Mouse (Mus musculus) gonadal fat pad, adult 2 months (tissue): Measurements from ENCODE around the gene Galk2. TPM values are rescaled to one million over a fixed set of nuclear protein-coding genes. Genes with fewer than 3 reads are reported as not detected.

Source experiments
- DNase-seq: peaks from one replicate; pipeline ENCODE4 v3.0.0-alpha.2; 2012; ENCODE audit warnings: low read depth
- polyA plus RNA-seq: library from polyadenylated mRNA; depleted of rRNA; stranded (reverse); fragments of >200 nt; gene quantifications from 2 replicates; pipeline ENCODE4 v1.2.3, GENCODE M21; 2012; rRNA removed

The Galk2 gene
- polyA plus RNA-seq, 1 experiment: 29.7 TPM

- no peak for DNase-seq
These were observed 84.4 kb downstream of the Galk2 start for GRCm38 (mm10) chr2:125943301-125943700.

- no peak for DNase-seq
These were observed 89.3 kb downstream of the Galk2 start for GRCm38 (mm10) chr2:125948195-125948594.

GRCm38 (mm10) chr2:125968811-125969210 is 109.9 kb downstream of the Galk2 start:
- no peak for DNase-seq

- DNase-seq: no peak
These were observed 114.3 kb downstream of the Galk2 start for GRCm38 (mm10) chr2:125973207-125973606.

- DNase-seq: no peak
These were observed 116.3 kb downstream of the Galk2 start for GRCm38 (mm10) chr2:125975206-125975605.

GRCm38 (mm10) chr2:125975808-125976345 is 117.0 kb downstream of the Galk2 start:
- no peak for DNase-seq

GRCm38 (mm10) chr2:126002291-126002690 is 143.4 kb downstream of the Galk2 start:
- no peak for DNase-seq

- DNase-seq: no peak
These were observed 147.2 kb downstream of the Galk2 start for GRCm38 (mm10) chr2:126006088-126006487.

- no peak for DNase-seq
These were observed 147.8 kb downstream of the Galk2 start for GRCm38 (mm10) chr2:126006742-126007141.

- no peak for DNase-seq
These were observed 156.2 kb downstream of the Galk2 start for GRCm38 (mm10) chr2:126014989-126015710.

- no peak for DNase-seq
These were observed 157.0 kb downstream of the Galk2 start for GRCm38 (mm10) chr2:126015763-126016473.

- no peak for DNase-seq
These were observed 172.4 kb downstream of the Galk2 start for GRCm38 (mm10) chr2:126031186-126031900.

- DNase-seq: no peak
These were observed 174.4 kb downstream of the Galk2 start for GRCm38 (mm10) chr2:126033114-126033972.

Other genes starting within 250 kb of the Galk2 start
- 1.2 TPM in 2 replicates for gene Cep152, start 234.0 kb upstream of the Galk2 start, polyA plus RNA-seq
- 26.7 and 42.2 TPM in 2 replicates for gene Eid1, start 186.0 kb upstream of the Galk2 start, polyA plus RNA-seq
- 8.9 and 14.2 TPM in 2 replicates for gene Shc4, start 135.0 kb upstream of the Galk2 start, polyA plus RNA-seq
- 17.2 and 31.7 TPM in 2 replicates for gene Secisbp2l, start 76.2 kb upstream of the Galk2 start, polyA plus RNA-seq
- 14.8 and 16.4 TPM in 2 replicates for gene Cops2, start within 50 bp of the Galk2 start, polyA plus RNA-seq
- gene Fgf7, start 175.5 kb downstream of the Galk2 start, polyA plus RNA-seq: 2.2 and 3.1 TPM in 2 replicates